Mouse (Mus musculus) ovary, postnatal 14 days (tissue): ENCODE results near the gene Hydin.
A peak's percentile ranks its signal among the peaks of the same experiment; 100 is the strongest.
"Not testable (repeated sequence)": the region's sequence is repeated elsewhere in the genome, so short reads cannot be mapped to it uniquely, and the experiment has no call there.

Experiments used
- DNase-seq: peaks from one replicate; pipeline ENCODE4 v3.0.0; 2022; ENCODE audit warnings: low spot score

The Hydin gene

DNA sequence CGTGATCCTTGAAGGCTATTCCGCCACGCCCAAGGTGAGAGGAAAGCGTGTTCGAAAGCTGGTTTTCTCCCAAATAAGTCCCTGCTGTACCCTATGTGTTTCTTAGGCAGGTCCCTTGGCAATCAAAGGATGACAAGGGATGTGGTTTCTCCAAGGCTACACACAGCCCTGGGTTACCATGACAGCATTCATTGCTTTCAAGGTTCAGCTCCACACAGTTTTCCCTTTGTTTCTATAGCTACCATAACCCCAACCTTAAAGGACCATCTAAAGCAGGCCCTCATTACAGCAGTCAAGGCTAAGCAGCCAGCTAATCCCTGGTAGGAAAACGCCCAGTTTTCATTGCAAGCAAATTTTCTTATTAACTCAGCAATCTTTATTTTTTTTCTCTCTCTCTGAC is 183.7 kb downstream of the Hydin start:
- DNase-seq, result no peak

DNA sequence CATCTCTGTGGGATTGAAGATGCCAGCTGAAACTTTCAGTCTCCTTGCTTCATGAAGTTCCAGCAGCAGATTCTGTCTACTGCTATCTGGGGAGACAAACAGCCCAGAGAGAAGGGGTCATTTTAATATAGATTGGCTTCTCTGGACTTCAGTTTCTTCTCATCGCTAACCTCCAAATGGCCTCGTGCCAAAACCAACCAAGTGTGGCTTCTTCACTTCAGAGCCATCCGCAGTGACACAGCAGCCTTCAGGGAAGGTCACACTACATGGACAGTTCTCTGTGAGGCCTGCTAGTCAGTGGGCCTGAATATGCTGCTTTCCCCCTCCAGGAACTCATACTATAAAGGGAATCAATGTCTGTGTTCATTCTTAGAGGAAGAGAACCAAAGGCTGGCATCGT is 187.7 kb downstream of the Hydin start:
- no peak for DNase-seq

DNA sequence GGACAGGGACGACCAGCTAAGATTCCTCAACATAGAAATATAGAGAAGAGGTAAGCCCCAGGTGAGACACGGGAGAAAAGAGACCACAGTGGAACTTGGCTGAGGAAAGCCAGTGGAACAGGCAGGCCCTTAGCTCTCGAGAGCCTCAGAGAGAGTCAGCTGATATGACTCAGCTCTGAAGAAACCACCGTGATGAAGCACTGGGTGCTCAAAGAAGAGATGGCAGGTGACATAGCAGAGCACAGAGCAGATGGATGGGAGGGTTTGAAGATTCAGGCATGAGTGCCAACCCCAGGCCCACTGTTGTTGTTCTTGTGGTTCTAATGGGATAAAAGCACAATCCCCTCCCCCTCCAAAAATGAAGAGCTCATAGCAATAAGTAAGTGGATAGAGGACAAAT is 190.6 kb downstream of the Hydin start:
- DNase-seq, result no peak

DNA sequence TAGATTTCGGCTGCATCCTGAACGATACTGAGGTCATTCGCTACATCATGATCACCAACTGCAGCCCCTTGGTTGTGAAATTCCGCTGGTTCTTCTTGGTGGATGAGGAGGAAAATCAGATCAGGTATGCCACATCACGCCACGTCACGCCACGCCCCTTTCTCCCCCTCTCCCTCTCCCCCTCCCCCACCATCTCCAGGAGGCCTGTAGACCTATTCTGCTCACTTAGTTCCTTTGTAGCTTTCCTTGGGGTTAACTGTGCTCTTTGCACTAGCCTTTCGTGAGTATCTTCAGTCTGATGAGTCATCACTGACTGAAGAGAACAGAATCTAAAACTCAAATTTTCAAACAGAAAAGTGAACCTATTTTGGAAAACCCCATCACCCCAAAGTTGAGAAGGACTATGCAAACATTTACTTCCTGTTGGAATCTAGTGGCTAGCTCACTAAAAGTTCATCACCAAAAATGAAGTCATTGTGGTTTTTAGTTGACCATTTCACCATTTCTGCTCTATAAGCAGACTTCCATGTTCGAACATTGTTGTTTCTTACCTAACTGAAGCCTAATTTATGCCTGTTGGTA is 195.9 kb downstream of the Hydin start:
- no peak for DNase-seq

DNA sequence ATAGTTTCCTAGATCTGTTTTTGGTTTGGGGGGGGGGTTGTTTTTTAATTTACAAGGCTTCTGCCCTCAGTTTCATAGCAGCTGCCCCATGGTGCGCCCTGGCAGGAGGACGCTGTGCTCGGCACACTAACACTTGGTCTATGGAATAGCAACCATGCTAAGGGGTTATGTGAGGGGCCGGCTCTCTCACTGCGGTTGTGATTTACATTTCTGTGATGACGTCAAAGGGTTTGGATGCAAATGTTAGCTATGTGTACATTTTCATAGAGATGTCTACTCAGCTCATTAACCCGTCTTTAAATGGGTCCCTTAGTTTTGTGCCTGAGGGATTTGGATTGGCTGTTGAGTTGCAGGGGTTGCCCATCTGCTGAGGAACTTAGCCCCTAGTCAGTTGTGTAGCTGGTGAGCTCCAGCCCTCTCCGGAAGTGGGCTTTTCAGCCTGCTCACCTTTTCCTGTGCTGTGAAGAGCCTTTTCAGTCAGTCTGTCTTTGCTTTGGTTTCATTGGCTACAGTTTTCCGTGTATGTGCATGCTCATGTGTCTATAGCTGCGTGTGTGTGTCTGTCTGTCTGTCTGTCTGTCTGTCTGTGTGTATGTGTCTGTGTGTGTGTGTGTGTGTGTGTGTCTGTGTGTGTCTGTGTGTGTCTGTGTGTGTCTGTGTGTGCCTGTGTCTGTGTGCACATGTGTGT is 197.1 kb downstream of the Hydin start:
- no peak for DNase-seq

DNA sequence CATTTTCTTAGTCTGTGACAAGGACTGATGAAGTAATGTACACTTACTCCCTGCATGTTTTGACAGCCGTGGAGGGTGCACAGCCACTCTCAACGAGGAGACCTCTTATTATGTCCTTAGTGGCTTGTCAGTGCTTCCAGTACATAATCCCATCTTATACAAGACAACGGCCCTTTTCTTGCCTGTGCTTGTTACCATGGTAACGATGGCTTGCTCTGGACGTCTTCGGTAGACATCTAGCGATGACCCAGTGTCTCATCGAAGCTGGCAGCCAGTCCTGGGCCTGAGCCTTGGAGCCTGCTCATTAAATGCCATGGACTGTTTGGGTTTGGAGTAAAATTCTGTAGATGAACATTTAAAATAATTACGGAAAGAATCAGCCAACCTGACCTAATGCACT is 198.8 kb downstream of the Hydin start:
- DNase-seq, result no peak

DNA sequence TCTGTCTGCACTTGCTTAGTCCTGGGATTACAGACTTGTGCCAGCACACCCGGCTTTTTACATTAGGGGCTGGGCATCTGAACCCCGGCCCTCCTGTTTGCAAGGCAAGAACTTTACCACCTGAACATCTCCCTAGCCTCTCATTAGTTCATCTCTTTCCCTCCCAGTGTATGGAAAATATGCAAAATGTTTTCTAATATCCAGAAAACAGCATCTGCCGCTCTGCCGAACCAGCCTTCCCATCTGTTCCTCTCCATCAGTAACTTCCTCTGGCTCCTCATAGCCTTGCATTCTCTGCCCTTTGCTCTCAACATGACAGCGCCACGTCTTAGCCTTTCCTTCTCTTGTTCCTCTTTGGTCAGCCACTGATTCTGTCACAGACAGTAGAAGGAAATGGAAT is 210.5 kb downstream of the Hydin start:
- no peak for DNase-seq

DNA sequence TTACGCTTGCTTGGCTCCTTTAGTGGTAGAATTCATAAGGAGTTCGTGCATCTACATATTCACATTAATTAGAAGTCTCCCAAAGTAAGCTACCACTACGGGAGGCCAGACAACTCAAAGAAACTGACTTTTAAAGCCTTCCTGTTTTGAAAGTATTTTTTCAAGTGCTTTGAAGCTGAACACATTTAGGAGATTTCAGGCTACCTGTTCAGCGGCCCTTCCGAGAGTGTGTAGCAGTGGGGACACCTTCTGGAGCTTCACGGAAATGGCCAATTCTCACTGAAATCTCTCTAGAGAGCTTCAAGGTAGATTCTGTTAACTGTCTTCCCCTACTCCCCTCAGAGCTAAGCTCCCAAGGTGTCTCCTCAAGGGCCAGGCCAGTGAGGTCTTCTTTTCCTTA is 211.8 kb downstream of the Hydin start:
- DNase-seq, result peak; percentile 6

DNA sequence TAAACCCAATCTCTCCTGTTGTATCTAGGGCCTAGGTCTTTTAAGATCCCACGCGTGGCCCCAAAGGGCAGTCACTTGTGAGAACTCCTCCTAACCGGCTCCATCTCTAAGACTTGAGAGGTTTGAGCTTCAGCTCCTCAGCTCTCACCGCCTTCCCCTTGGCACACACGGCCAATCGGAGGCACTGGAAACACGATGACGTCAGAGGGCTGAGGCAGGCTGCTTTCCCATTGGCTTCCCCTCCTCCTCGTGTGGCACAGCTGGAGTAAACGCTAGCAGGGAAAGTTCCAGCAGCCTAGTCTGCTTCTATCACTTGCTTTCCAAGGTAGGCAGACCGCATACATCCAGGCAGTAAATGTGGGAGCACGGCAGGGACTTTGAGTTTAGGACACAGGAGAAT is 212.6 kb downstream of the Hydin start:
- no peak for DNase-seq

DNA sequence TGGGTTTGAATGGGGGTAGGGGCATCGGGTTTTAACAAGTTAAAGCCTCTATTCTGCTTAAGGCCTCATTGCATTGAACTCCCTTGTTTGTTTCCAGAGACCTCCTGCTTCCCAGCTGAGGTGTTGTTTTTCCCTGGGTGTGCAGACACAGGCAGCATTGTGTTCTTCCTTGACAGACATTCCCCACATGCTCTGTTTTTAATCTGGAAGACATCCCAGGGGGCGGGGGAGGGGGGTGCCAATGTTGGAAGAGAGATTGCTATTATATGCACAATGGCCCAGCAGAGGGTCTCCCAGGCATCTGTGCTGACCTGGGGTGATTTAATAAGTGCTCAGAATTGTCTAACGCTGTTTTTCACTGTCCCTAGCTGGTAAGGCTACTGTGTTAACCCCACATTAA is 215.5 kb downstream of the Hydin start:
- no peak for DNase-seq

DNA sequence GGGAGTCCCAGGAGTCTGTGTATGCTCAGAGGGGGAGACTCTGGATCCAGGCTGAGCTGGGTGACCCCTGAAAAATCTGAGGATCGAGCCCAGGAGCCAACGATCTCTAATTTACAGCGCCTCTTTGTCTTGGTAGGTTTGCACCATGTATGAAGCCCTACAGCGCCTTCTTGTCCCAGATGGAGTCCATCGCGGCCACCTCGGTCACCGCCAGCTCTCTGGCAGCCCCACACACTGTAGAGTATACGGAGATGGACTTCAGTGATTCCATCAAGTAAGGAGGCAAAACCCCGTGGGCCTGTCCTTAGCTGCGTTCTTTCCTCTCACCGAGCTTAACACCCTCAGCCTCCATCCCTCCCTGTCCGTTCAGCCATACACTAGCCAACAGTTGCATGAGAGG is 218.5 kb downstream of the Hydin start:
- DNase-seq, result no peak

DNA sequence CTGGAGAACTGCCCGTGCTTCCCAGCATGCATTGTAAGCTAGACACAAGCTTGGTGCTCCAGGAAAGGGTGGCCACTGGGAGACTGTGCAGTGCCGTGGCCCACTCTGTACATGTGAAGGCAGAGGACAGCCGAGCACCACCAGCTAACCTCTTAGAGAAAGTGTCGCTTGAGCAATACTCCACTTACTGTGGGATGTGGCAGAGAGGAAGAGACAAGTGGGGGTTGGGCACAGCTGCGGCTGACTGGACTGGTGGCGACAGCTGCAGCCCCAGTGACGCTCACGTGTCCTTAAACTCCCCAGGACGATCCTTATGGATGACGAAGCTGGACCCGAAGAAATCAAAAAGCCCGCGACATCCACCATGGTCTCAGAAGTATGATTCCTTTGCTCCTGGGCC is 219.2 kb downstream of the Hydin start:
- no peak for DNase-seq

DNA sequence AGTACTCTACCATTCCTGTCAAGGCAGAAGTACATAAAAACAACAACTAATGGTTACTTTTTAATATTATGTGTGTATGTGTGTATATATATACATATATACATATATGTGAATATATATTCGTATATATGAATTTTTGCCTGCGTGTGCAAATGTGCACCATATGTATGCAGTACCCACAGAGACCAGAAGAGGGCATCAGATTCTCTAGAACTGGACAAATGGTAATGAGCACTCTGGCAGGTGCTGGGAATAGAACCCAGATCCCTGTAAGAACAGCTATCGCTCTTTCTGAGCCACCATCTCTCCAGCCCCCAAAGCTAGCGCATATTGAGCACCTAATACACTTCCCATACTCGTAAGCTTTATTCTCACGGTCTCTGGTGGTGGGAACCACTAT is 220.9 kb downstream of the Hydin start:
- DNase-seq, result no peak

DNA sequence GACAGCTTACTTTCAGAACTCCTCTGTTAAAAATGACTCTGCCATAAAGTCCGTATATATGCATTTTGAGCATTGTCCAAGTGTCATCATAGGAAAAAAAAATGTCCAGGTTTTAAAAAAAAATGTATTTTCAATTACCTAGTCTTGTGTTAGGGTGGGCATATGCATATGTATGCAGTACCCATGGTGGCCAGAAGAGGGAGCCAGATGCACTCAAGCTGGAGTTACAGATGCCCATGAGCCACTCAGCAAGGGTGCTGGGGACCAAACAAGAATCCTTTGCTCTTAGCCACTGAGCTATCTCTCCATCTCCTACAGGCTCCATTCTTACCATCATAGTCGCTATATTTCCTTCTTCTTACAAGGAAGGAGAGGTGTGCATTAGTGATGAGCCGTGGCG is 222.6 kb downstream of the Hydin start:
- DNase-seq, result no peak

DNA sequence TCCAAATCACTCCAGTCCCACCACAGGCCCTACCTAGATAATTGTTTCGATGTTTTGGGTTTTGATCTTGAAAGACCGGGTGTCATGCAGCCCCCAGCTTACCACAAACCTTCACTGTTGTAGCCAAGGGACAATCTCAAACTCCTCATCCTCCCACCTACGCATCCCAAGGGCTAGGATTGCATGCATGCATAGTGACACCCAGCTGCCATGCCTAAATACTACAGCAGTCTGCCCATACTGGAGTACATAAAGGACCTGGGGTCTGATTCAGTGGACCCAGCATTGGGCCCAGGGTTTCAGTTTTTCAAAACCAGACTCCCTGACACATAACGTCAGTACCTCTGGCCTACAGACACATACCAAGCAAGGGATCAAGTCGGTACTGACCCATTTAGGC is 224.3 kb downstream of the Hydin start:
- no peak for DNase-seq

DNA sequence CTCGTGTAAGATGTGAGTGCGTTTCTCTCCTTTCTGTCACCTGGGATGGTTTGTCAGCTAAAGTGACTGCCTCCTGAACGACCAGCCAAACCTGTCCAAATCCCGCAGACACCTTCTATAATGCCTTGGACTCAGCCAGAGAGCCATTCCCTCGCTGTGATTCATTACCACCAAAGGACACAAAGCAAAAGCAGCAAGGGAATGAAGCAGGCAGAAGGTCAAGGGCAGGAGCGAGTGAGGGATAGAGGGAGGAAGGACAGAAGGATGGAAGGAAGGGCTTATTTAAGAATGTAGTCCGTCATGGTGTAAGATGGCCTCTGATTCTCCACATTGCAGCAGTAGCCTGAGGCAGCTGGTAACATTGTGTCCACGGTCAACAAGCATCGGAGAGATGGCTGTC is 229.5 kb downstream of the Hydin start:
- no peak for DNase-seq

DNA sequence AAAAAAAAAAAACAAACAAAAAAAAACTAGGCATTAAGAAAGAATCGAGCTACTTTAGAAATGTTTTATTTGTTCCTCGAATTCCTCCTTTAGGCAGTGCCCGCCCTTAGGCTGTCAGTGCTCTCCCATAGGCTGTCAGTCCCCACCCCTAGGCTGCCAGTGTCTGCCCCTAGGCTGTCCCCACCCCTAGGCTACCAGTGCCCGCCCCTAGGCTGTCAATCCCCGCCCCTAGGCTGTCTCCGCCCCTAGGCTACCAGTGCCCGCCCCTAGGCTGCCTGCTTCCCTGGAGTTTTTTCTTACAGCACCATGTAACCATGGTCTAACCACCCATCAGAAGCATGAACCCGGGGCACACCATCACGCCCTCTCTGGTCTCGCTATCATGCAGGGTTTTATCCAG is 233.5 kb downstream of the Hydin start:
- DNase-seq, result no peak

DNA sequence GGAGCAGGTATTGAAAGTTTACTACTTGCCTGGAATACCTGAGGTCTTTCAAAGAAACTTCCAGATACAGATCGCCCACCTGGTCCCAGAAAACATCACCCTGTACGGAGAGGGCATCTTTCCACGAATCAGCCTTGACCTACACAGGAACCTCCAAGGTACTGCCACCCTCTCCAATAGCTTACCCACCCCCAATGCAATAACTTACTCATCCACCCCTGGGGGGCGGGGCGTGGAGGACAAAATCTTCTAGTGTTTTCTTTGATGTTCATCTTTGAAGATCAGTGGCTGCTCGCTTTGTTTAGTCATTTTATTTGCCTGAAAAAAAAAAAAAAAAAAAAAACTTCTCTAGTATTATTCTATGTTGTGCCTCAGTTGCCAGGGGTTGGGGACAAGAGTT is 233.9 kb downstream of the Hydin start:
- no peak for DNase-seq

DNA sequence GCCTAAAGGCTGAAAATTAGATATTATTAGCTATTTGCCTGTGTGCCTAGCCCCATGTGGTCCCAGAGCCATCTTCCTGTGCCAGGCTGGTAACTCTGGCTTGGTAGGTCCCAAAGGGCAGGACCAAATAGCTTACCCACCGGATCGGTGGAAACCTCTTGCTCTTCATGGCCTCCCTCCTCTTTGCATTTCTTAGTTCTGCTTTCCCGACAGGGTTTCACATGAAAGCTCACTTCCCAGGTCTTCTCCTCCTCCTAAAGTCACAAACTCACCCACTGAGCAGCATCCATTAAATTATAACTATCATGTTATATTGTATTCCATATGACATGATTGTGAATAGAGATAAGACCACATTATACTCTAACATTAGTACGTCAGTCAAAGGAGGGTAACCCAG is 234.6 kb downstream of the Hydin start:
- DNase-seq, result no peak

DNA sequence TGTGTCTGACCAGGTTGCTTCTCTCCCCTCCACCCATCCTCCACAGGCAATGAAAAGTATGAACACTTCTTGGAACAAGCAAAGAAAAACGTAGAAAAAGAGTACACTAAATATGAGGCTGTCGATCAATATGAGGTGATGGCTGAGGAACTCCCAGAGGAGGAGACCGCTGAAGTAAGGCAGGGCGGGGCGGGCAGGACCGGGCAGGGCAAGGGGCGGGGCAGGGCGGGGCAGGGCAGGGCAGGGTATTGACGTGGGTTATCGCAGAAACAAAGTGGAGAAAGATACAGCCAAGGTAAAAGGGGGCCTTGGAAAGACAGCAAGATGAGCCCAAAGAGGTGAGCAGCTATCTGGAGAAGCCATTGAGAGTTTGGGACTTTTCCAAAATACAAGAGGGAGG is 236.1 kb downstream of the Hydin start:
- DNase-seq, result no peak

DNA sequence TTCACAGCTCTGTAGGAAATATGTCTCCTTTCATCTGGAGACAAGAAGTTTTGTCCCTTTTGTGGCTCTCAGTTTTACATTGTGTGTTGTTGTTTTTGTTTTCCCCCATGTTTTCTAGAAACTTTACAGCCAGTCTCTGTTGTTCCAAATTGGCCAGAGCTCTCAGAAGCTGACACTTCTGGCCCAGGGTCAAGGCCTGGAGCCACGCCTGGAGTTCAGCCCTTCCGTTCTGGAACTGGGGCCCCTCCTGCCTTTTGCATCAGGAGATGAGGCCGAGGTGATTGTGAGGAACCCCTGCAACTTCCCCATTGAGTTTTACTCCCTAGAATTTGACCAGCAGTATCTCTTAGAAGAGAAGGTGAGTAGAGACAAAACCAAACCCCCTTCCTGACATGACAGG is 242.0 kb downstream of the Hydin start:
- DNase-seq, result no peak

DNA sequence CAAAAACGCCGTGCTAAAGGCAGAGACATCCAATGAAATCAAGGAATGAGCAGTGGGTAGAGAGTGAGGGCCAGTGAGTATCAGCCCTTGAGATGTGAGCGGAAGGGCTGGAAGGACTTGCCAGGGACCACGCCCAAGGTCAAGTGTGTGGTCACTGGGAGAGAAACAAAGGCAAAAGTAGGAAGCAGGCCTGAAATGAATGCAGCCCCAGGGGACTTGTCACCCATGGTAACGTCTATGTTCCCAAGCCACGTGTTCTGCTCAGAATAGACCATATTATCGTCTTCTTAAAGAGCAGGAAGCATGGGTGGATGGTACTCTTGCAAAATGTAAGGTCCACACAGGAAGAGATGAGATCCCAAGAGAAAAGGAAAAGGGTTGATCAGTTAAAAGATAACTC is 253.0 kb downstream of the Hydin start:
- DNase-seq, result no peak

DNA sequence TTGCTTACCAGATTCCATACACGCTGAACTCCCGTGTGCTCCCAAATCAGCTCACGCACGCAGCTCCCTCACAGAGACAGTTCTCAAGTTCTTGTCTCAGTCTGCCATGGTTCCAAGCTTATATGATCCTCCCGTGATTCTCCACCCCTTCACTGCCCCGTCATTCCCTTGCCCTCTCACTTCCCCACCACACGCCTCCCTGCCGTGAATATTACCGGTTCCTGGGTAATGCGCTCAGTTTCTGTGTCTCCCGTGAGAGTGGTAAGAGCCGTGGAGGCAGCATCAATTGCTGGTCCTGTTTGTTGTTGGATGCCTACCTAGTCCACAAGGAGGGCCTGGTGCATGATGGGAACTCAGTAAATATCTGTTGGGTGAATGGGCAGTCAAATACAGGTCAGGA is 255.1 kb downstream of the Hydin start:
- DNase-seq, result no peak

DNA sequence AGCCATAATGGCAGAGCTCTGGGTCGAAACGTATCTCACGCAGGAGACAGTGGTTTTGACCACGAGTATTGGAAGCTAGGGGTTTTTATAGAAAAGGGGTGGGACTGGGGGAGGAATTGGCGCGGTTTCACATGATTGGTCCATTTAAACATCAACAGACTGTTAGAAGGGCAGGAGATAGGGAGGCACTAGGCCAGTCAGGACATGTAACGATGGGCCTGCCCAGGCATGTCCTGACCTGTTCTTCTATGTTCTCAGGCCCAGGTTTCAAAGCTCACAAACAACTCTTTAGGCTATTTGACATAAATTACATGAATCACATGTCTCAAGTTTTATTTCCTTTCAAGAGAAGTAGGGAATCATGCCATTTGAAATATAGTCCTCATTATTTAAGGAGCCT is 255.7 kb downstream of the Hydin start:
- not testable (repeated sequence) for DNase-seq

DNA sequence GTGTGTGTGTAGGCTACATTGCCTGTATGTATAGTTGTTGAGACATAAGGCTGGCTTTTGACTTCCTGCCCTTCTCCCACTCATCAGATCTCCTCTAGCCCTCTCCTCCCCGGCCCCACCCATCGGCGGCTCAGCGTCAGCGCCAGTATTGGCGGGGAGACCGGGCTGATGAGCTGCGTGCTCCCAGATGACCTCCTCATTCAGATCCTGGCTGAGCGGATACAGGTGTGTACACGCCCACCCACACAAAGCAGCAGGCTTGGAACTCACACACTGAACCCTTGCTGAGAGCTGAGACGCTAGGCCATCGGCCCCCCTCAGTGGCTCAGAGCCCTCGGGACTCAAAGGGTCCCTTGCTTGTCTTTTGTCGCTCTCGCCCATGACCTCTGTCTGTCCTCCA is 256.2 kb downstream of the Hydin start:
- DNase-seq, result no peak
